Mouse (Mus musculus): ENCODE results near the gene Gli2.

Gli2 gene

DNA sequence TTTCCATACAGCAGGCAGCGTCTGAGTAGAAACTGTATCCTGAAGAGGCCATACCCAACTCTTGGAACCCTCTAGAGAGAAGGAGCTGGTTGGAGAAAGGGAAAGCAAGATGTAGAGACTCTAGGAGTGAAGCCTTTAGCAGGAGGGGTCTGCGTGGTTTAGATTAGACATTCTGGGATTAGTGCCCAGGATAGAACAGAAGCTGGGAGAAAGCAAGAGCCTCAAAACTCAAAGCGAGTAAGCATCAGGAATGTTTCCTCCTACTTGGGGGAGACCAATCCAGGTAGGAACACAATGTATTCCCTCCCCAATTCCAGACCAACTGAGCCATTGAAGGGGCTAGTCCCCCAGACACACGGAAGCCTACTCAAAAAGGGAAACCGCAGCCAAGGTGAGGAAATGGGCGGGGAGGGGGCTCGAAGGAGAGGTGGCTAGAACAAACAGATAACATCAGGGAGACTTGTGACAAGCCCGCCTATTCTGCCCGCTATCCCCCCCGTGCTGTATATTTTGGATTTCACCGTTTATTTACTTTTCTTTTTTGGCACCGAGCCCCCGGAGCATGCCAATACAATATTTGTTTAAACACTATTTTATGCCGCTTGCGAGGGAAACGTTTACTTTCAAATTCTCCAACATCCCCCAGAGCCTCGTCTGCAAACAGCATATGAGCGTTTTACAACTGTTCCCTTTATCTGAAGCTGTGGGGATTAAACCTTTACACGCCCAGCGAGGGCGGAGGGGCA, 2.1 kb downstream of the Gli2 start:
- no peak for DNase-seq (ENCODE audit: low spot score)

DNA sequence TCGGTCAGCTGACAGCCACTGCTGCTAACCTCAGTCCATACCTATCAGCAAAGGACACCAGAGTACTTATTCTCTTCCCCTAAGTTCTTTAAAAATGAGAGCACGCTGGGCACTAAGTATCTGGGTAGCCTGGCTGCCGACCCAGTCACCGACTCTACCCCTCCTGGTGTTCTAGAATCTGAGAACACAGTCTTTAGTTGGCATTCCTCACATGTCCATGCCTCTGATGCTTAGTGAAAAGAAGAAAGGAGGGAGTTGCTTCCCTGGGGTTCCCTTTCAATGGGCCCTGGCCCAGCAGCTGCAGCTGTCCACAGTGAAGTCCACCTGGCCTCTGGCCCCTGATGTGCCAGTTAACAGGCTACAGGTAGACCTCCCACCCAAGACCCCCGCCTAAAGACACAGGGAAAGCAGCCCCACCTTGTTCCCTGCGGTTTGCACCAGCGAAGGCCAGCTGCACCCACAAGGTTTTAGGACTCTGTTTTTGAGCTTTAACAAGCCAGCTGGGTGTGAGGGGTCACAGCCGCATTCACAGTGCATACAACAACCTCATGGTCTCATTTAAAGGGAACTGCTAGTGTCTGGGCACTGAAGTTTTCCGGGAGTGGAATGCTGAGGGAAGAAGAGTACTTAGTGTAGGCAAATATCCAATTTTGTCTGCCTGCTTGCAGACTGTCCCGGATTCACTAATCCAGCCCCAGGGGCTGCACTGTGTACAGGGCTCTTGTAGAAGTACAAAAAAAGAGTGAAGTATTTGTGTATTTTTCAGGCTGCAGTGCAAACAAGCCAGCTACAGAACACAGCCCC, 3.4 kb downstream of the Gli2 start:
- no peak for DNase-seq (ENCODE audit: low spot score)

DNA sequence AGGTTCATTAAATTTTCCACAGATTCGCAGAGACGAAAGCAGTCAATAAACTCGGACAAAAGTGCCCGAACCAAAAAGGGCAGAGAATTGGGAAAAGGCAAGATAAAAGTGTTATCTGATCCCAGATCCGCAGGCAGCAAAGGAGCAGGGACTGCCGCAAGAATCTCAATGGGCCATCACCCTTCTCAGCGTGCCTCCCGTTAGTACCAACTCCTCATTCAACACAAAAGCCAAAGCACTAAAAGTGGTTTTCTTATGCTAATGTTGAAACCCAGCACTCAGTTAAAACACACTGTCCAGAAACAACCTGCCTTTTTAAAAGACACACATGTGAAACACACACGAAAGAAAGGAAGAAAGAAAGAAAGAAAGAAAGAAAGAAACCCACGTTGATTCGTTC, 4.4 kb downstream of the Gli2 start:
- DNase-seq (ENCODE audit: low spot score), result no peak

DNA sequence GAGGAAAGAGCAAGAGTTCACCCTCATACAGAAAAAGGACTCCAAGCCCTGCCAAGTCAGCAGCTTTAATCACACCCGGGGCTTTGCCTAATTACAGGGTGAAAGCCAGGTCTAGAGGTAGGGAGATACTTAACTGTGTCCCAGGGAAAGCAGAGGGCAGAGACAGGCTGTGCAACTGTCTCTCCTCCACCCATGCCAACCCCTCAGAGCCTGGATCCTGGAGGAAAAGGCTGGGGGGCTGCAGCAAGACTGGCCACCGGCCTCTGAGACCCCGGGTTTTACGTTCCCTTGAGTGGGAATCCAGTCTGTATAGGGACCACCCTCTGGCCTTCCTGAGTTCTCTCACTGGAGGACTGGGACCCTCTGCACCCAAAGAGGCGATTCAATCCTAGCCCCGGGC, 4.9 kb downstream of the Gli2 start:
- DNase-seq (ENCODE audit: low spot score), result no peak

DNA sequence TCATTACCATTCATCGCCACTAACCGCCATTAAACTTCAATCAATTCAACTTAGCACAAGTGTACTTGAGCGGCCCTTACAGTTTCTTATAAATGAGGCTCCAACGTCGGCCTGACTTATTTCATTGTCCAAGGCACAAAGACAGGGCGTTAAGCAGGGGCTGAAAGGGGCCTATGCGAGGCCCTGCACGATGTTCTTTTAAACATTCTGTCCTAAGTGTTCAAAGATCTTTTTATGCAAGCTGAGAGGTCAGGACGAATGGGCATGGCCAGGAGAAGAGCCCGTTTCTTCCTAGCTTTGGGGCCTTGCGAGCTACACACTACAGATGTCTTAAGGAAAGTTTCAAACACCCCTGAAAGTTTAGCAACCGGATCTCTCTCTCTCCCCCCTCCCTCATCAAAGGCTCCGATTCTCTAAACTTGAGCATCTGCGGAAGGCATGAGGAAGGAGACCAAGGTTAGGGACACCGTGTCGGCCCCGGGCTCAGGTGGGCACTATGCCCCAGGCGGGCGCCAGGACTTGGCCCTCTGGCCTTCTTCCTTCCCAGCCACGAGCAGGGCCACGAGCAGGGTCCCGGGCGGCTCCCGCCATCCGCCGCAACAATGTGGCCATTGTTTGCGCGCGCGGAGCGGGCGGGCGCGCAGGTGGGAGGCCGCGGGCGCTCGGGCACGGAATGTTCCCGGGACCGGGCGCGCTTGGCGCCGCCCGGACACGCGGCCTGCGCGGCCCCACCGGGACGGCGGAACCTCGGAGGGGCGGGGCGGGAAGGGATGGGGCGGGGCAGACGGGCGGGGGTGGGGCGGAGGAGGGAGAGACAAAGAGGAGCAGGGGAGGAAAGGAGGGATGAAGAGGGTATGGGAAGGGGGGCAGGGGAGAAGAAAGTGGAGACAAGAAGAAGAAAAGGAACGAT, 5.7 kb downstream of the Gli2 start:
- DNase-seq (ENCODE audit: low spot score), result peak; percentile 57

DNA sequence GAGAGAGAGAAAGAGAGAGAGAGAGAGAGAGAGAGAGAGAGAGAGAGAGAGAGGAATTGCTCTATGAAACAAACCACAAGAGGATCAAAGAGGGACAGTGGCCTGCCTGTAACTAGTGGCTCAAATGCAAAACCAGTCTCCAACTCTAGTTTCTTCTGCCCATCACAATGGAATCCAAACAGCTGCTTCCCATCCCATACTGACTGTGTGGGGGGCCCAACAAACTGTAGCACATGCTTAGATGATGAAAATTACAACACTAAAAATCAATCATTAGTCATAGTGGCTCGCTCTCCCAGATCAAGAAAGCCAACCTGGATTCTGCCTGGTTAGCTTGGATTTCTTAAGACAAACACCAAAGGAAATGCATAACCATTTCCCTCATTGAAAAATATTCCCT, 15.0 kb downstream of the Gli2 start:
- no peak for DNase-seq (ENCODE audit: low spot score)

DNA sequence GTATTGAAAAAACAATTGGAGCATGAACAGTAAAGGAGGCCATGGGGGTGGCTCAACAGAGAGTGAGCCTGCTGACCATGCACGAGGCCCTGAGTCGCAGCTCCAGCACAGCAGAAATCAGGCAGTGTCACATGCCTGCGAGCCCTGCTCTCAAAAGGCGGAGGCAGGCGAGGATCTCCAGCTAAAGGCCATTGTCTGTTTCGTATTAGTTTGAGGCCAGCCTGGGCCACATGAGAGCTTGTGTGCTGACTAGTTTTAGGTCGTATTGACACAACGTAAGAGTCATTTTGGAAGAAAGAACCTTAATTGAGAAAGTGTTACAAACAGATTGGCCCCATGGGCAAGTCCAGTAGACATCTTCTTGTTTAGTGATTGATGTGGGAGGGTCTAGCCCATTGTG, 17.5 kb downstream of the Gli2 start:
- DNase-seq (ENCODE audit: low spot score), result no peak

DNA sequence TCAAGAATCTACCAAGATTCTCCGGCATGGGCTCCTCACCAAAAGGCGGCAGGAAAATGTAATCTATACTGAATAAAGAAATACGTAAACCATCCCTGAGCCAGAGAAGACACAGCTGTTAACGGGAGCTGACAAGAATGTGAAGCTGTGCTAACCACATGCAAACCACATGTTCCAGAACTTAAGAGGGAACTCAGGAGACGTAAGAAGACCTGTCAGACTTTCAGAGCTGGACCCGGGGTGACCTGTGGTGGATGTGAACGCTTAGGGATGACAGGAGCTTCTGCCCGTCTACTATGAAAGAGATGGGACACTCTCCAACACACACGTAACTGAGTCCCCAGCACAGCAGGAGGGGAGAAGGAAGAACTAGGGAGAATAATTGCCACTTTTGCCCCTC, 18.1 kb downstream of the Gli2 start:
- no peak for DNase-seq (ENCODE audit: low spot score)

DNA sequence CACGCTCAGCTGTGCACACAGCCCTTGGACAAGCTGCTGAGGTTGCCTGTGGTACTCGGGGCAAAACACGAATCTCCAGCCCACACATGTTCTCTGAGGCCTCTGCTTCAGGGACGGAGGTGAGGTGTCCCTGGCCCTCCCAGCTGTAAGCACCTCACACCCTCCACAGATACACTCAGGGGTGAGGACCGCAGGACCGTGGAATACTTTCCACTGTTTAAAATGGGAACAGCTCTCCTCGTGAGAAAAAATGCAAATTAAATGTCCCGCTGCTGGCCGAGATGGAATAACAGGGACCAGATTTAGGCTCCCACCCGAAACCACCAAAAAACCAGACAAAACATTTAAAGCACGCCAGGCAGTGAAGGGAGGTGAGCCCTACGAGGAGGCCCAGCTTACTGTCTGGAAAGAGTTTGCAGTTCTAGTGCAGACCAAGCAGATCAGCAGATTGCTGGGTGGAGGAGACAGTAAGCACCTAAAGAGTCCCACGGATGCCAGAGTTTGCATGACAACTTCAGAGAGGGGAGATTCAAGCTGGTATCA, 19.2 kb downstream of the Gli2 start:
- DNase-seq (ENCODE audit: low spot score), result no peak

DNA sequence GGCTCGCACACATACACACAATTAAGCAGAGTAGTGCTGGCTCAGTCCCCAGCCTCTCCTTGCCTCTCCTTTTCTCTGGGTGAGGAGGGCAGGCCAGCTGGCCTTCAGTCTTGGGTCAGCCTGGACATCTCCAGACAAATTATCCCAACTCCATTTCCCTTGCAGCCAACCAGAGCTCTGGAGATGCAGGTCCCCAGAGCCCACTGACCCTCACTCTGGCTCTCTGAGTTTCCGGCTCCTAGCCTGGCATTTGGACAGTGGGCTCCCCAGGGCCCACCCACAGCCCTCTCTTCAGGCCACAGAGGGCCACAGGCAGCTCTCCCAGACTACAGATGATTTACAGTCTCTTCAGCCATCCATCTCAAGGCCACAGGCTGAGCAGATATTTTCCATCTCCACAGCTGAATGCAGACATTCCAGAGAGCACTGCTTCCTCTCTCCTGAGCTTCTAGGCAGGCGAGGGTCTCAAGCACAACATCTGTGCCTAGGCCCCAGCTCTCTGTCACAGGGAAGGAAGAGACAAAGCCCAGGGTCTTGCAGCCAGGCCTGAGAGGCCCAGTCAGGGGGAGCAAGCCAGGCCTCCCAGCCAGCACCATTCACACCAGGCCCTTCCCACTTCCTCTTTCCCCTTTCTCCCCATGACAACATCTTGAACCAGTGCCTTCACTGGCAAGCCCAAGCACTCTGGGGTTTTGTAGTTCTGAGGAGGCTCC, 19.8 kb downstream of the Gli2 start:
- peak; percentile 67 for DNase-seq (ENCODE audit: low spot score)

DNA sequence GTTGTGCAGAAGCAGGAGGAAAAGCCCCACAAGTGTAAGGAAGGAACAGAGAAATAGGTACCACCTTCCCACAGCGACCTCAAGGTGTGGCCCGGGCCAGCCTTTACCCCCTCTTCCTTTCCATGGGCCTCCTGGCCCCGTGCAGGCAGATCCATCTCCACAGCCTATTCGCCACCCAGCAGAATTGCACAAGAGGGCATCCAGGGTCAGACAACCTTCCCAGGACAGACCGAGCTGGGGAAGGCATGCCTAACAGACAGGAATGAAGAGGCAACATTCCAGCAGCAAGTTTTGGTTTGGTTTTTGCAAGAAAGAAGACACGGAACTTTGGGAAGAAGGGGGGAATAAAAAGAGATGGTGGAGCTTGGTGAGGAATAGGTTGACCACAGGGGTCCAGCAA, 22.2 kb downstream of the Gli2 start:
- no peak for DNase-seq (ENCODE audit: low spot score)

DNA sequence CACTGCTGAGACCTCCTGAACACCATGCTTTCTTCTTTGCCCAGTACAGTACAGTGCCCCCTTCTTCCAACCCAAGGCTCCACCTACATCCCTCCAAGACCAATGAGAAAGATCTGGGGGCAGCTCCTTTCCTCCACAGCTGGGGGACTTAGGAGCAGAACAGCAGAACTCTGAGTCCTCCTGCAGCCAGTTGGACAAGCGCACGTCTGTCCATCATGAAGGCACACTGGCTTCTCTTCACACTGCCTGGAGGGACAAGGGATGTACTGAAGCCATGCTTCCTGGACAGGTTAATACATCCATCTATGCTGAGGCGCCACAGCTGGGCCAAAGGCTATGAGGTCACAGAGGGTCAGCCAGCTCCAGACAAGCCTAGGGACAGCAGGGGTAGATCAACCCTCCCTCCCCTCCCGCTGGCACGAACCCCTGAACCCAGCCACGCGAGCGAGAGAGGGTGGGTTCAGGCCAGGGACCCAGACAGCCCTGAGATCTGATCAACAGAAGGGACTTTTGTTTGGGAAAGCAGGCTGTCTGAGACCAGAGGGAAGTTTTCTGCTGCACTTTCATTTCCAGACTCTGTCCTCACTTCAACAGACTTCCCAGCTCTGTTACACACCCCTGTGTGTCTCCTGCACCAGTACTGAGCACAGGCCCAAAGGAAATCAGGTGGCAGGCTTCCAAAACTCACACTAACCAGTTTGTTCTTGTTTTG, 27.6 kb downstream of the Gli2 start:
- DNase-seq (ENCODE audit: low spot score), result no peak

DNA sequence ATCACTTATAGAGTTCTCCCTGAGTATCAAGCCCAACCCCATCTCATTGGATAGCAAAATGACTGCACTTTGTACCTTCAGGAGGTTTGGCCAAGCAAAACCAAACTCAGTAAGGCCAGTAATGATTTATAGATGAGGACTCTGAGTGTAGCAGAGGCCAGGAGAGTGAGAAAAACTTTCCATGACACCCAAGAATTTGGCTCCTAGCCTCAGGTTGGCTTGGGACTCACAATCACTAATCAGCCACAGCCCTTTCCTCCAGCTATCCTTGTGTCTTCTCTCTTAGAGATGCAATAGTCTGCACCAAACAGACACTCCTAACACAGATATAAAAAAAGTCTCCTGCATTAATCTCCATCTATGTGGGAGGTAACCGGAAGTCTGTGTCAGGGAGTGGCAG, 31.1 kb downstream of the Gli2 start:
- DNase-seq (ENCODE audit: low spot score), result no peak

DNA sequence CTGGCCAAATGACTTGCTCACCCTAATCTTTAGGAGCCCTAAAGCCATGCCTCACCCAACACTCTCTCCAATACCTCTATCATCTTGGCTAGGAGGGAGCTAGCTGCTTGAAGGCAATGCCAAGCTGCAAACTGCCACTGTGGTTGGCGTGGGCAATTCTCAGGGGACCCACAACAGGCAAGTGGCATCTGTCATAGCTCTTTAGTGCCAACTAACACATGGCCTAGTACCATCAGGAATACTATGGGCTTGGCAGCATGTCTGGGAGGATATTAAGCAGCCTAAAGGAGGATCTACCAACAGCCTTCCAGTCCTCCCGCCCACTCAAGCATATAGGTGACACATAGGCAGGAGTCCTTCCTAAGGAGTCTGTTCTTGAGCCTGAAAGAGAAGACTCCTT, 33.3 kb downstream of the Gli2 start:
- no peak for DNase-seq (ENCODE audit: low spot score)

DNA sequence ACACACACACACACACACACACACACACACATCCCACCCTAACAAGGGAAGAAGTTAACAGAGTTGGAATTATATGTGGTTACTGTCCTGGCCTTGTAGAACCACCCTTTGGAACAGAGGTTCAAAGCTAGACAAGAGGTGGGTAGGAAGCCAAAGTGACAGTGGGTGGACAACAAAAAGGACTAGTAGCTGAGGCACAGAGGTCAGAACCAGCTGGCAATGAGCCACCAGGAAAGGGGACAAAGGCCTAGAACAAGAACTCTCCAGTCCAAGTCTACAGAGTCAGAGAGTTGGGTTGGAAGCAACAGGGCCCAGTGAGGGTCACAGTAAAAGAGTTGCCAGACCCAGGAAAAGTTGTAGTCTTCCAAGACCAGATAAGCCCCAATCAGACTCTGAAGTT, 34.4 kb downstream of the Gli2 start:
- no peak for DNase-seq (ENCODE audit: low spot score)

DNA sequence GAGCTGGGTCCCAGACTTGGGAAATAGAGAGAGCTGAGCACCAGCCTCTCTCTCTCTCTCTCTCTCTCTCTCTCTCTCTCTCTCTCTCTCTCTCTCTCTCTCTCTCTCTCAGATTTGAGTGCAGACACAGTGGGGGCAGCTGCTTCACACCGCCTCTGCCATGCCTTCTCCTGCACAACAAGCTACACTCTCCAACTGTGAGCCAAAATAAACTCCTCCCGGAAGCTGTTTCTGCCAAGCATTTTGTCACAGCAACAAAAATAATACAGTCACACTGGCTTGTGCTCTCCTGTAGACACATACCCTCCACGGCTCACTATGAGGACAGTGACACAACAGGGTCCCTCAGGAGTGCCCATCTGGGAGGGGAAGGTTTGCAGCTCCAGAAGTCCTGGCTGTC, 36.6 kb downstream of the Gli2 start:
- DNase-seq (ENCODE audit: low spot score), result no peak

DNA sequence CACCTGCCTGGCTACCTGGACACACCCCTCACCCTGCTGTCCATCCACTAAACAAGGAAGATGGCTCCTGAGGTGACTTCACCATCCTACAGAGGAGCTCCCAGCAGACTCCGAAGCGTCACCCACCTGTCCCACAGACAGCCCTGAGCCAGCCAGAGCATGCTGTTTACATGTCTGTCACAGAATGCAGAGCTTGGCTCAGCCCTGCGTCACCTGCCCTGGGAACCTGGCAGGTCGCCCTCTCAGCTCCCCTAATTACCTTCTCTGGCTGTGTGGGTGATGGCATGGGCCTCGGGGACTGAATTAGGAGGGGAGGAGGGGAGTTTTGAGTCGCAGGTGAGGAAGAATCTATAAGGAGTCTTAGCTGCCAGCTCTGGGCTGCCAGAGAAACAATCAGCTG, 38.3 kb downstream of the Gli2 start:
- DNase-seq (ENCODE audit: low spot score), result no peak

DNA sequence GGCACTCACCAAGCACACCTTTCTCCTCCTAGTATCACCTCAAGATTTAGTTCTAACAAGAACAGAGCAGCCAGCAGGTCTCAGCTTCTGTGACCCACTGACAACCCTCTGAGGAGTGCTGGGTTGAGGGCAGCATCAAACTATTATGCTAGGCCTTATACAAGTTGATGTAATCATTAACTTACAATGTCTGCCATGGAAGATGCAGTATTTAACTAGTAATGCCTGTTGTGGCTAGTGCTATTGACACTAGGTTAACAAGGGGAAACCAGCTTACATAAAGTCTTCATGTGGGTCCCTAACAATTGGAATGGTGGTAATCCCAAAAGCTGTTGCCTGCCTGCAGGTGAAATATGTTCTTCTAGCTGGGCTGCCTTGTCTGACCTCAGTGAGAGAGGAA, 44.5 kb downstream of the Gli2 start:
- no peak for DNase-seq (ENCODE audit: low spot score)

DNA sequence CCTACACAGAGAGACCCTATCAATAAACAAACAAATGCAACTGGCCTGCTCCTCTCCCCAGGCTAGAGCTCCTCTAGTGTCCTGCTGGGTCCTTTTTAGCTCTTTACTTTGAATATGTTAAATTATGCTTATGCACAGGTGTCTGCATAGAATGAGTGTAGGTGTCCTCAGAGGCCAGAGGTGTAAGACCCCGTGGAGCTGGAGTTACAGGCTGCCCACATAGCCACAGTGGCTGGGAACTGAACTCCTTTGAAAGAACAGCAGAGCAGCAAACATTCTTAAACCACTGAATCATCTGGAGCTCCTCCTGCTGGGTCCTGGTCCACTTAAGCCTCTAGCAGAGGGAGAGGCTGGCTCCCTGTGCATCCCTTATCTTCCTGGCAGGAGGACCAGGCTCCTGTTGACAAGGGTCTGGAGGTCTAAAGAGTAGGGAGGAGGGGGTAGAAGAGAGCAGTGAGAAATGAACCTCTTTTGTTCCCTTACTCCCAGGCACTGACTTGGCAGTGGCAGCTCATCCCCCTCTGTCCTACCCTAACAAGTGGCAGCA, 49.5 kb downstream of the Gli2 start:
- no peak for DNase-seq (ENCODE audit: low spot score)

DNA sequence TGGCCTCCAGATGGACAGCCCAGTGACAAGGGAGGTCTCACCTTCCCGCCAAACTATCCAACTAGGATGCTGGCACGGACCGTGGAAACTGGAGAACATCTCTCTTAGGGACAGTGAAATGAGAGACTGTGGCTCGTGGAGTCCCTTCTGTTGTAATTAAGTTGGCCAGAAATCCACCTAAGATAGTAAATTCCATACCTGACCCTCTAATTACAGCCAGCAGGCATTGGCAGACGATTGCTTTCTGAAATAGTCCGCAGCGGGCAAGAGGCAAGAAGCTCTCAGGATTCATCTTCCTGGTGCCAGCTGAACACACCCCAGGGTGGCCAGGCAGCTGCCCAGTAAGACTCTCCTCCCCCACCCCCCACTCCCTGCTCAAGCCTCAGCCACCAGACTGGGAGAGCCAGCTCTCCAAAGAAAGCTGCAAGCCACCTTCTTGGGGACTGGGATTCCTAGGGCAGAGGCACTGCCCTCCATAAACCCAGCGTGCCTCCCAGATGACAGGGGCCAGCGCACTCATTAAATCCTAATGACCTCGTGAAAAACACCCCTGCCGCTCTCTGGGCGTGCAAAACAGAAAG, 51.9 kb downstream of the Gli2 start:
- no peak for DNase-seq (ENCODE audit: low spot score)

Measured in yolk sac, embryonic 10.5 days (tissue).